Mouse (Mus musculus): ENCODE measurements around the gene Cideb.

Gene Cideb

DNA sequence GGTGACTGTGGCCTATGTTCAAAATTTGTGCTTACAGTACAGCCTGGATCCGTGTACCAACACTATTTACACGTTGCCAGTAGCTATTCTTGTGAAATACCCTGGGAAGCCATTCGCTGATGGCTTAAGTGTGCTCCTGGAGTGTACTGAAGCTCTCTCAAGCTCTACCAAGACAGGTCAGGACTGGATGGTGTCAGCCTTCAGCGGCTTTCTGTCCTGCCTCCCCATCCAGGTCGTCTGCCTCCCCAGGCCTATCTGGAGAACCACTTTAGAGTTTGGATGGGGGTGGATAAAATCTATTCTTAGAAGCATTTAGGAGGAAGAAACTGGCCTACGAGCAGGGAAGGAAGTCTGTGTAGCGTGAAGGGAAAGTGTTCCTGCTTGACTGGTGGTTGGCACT, 4.9 kb upstream of the Cideb start:
- no peak for DNase-seq

GRCm38 (mm10) chr14:55762001-55762821, 4.0 kb upstream of the Cideb start:
- DNase-seq = peak; percentile 74

GRCm38 (mm10) chr14:55761163-55761562, 2.9 kb upstream of the Cideb start, which contains the start of gene Ltb4r2:
Ltb4r2 (plus strand) TSS chr14:55761428.
- DNase-seq = no peak

DNA sequence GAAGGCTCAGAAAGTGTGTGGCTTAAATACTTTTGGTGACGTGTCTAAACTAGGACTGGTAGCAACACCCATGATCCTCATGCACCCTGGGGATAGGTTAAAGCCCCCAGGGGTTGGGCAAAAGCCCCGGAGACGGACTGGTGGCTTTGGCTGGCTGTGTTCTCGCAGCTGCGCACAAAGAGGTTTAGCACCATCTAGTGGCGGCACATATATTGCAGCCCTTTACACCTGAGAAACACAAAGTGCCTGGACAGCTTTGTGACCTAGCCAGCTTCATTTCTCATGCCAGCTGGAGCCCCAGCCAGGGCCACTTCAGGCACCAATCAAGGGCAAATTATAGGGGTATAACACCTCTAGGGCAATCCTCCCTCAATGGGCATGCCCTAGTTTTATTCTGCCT, 1.9 kb upstream of the Cideb start:
- peak; percentile 89 for DNase-seq

DNA sequence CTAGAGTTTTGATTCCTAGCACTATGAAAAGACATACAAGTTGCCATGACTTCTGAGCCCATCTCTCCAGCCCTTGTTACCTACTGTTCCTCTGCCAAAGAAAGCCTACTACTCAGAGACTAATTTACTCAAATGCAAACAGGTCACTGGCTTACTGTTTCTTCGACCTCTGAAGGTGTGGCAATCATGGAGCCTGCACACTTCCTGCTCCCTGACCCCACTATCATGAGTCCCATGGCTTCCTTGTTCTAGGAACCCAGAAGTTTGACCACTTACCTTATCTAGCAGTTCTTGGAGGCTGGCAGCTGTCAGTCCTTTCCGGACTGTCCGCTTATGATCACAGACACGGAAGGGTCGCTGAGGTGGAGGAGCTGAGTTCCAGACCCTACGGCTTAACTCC, 692 bp downstream of the Cideb start:
- no peak for DNase-seq

DNA sequence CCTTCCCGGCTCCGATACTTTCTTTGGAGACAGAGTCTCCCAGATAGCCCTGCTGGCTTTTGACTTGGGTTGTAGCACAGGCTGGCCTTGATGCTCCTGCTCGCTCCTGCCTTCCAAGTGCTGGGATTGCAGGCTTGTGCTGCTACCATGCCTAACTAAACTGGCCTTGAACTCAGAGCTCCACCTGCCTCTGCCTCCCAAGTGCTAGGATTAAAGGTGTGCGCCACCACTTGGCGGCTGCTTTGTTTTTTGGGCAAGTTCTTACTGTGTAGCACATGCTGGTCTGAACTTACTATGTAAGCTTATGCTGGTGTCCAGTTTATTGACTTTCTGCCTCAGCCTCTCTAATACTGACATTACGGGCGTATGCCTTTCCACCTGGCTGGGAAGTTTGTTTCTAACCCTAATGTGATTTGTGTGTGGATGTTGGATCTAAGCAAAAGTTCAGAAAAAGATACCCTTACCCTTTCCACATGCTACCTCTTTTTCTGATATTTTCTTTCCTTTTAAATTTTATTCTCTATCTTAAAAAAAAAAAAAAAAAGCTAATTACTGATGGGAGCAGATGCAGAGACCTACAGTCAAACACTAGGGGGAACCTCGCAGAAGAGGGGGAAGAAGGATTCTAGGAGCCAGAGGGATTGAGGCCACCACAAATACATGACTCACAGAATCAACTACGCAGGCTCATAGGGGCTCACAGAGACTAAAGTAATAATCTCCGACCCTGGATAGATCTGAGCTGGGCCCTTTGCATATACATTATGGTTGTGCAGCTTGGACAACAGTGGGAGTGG, 11.0 kb downstream of the Cideb start:
- no peak for DNase-seq

DNA sequence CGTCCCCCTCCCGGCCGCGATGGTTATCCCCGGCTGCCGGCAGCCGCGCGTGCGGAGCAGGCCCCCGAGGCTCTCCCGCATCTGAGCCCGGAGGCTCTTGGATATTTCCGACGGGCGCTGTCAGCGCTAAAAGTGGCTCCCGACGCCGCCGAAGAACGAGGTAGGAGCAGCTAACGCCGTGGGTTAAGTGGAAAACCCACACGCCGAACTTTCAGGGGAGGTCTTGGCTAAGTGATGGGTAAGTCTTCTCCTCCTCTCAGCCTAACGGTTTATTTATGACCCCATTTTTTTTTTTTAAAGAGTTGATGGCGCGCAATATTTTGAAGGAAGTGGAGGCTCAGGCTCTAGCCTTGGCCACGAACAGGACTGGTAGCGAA, 12.4 kb downstream of the Cideb start:
- DNase-seq = no peak

GRCm38 (mm10) chr14:55745180-55745860, 12.9 kb downstream of the Cideb start, which contains the start of the genes Dhrs1 and Nop9:
Dhrs1 (minus strand) TSS chr14:55745690.
Nop9 (plus strand) TSS chr14:55745693.
- DNase-seq = peak; percentile 92

- DNase-seq = peak; percentile 85
Measured at GRCm38 (mm10) chr14:55743711-55744110, 14.5 kb downstream of the Cideb start.

GRCm38 (mm10) chr14:55737086-55737687, 21.1 kb downstream of the Cideb start:
- no peak for DNase-seq

DNA sequence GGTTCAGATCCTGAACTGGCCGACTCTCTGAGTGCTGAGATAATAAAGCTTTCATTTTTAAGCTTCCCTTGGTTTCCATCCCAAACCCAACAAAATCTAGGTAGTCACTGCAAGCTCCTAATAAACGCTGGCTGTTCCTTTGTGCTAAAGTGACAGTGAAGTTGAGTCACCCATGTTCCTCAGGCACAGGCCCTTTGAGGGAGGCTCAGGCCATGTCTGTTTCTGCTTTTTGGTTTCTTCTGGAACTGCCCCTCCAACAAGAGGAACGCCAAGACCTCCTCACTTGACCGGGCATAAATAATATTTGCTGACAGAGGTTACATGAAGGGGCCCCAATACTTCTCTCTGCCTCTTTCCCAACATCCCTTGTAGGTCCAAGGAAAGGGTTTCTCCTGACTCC, 22.5 kb downstream of the Cideb start:
- no peak for DNase-seq

DNA sequence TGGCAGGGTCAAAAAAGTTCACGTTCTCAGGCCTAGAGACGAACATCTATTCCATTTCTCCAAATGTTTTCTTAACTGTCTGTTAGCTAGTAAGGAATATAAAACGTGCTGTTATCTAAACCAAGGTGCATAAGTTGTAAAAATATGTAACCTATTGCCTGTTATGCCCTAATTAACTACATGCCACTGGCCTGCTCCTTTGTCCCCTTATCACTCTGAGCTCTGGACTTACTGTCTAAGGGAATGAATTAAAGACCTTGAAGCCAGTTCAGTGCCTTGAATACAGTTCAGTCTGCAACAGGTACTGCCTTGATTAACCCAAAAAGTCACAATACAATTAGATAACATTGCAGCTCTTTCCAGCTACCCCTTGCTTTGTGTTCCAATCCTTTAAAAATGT, 22.9 kb downstream of the Cideb start:
- DNase-seq = no peak

DNA sequence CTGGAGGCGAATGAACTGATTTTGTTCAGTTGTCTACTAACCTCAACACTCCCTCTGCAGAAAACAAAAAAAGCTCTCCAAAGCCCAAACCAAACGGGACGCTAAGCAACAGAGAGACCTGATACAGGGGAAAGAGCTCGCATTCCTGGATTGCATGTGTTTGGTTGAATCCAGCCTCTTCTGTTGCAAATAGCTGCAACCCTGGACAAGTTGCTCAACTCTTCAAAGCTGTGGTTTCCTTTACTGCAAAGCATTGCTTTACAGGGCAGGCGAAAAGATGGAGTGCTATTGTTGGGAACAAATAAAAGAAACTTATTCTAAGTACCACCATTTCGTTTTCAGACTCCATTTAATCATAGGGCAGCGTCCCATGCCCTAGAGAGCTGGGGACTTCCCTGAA, 23.4 kb downstream of the Cideb start:
- DNase-seq = no peak

DNA sequence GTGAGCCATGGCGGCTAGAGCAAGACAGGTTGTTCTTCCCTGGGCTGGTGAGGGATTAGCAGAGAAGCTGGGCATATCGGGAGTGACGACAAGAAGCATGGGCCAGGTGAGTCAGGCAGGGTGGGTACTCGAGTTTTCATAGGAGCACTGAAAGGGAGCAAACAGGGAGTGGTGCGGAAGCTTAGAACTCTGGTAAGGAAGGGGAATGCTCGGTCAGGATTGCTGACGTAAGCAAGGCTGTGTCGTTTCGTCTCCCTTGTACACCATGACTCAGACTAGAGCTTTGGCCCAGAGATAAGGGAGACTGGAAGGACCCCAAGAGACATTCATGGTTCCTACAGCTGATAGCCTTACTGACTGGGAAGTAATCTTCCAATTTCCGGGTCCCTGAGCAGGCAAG, 24.4 kb downstream of the Cideb start:
- DNase-seq = no peak

GRCm38 (mm10) chr14:55730531-55731032, 27.7 kb downstream of the Cideb start:
- peak; percentile 18 for DNase-seq

- no peak for DNase-seq
Measured at GRCm38 (mm10) chr14:55730116-55730515, 28.1 kb downstream of the Cideb start.

GRCm38 (mm10) chr14:55727889-55728685, 30.2 kb downstream of the Cideb start:
- DNase-seq = no peak

DNA sequence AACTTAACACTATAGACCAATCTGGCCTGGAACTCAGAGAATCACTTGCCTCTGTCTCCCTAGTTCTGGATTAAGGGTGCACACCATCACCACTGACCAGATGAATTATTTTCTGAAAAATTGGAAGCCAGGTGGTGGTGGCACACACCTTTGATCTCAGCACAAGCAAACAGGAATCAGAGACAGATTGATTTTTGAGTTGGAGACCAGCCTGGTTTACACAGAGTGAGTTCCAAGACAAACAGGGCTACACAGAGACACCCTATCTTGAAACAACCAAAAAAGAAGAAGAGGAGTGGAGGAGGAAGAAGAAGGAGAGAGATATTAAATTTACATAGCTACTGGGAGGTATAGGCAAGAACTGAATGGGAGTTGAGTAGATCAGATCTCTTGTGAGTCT, 32.0 kb downstream of the Cideb start:
- DNase-seq = no peak

GRCm38 (mm10) chr14:55724411-55724871, 33.8 kb downstream of the Cideb start:
- no peak for DNase-seq

GRCm38 (mm10) chr14:55723433-55723832, 34.8 kb downstream of the Cideb start:
- DNase-seq = no peak

DNA sequence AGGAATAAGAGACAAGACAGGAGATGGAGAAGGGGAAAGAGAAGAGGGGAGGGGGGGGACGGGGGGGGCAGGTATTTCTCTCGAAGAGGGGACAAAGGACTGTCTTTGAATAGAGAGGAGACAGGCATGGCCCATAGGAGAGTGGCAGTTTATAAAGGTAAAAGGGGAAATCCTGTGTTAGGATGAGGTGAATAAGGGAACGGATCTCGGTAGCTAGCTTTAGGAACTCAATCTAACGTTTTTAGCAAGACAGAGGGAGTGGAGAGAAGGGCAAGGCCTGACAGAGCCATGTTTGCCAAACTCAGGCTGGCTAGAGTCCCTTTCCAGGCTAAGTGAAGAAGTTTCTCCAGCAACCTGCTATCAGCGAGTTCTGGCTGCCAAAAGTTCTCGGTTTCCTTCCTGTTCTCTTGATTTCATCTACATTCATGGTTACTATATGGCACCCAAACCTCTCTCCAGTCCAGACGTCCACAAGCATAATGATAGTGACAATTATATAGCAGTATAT, 35.8 kb downstream of the Cideb start:
- no peak for DNase-seq

Data from retina, postnatal 1 day (tissue).